Mouse (Mus musculus): ENCODE measurements around the gene Tshz2. TPM values are rescaled to one million over a fixed set of nuclear protein-coding genes. Genes with fewer than 3 reads are reported as not detected.

The Tshz2 gene
- total RNA-seq, 2 experiments from 2014 or later, result 10.3 to 14.8 TPM

DNA sequence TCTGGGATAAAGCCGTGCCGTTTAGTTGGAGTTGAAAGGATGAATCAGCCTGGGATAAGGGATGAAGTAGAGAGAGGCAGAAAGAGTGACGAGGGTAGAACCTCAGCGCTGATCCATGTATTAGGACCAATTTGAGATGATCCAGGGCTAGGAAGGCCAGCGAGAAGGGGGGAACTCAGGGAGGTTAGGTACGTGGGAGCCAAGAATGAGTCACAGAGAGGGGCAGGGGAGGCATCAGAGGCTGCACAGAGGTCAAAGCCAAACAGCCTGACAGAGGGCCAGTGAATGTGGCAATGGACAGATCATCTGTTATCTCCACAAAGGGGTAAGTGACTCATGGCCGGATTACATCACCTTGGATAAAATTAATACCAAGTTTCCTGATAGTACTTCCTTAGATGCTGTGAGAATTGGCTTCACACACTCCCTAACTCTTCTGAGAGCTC lies 97.8 kb downstream of the Tshz2 start:
- TF ChIP-seq CTCF (IDR thresholded peaks at IDR 0.05), result no peak
- peak overlapping the region; percentile 73 for H3K27ac ChIP-seq
- intact Hi-C loops (cut with DNase I), result no loop called here
- H3K4me3 ChIP-seq, result no peak overlapping the region
- peak; percentile 73 for DNase-seq

DNA sequence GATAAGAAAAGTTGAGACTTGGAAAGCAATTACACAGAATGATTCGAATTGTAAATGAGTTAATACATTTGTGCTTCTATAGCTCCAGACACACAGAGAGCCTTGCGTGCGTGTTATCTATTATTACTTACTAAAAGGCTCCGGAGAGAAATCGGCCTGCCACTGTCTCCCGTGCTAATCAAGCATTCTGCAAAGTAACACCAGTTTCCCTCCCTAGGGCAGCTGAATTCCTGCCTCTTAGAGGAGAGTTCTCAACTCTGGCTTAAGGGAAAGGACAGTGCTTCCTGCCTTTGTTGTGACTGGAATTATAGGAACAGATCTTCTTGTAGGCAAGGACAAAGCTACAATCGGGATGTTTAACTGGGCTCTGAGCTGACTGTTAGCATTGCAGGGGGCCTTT lies 101.2 kb downstream of the Tshz2 start:
- intact Hi-C loops (cut with DNase I), result no loop called here
- peak overlapping the region; percentile 82 for H3K27ac ChIP-seq
- no peak for TF ChIP-seq CTCF (IDR thresholded peaks at IDR 0.05)
- DNase-seq, result no peak
- peak overlapping the region; percentile 44 for H3K4me3 ChIP-seq

DNA sequence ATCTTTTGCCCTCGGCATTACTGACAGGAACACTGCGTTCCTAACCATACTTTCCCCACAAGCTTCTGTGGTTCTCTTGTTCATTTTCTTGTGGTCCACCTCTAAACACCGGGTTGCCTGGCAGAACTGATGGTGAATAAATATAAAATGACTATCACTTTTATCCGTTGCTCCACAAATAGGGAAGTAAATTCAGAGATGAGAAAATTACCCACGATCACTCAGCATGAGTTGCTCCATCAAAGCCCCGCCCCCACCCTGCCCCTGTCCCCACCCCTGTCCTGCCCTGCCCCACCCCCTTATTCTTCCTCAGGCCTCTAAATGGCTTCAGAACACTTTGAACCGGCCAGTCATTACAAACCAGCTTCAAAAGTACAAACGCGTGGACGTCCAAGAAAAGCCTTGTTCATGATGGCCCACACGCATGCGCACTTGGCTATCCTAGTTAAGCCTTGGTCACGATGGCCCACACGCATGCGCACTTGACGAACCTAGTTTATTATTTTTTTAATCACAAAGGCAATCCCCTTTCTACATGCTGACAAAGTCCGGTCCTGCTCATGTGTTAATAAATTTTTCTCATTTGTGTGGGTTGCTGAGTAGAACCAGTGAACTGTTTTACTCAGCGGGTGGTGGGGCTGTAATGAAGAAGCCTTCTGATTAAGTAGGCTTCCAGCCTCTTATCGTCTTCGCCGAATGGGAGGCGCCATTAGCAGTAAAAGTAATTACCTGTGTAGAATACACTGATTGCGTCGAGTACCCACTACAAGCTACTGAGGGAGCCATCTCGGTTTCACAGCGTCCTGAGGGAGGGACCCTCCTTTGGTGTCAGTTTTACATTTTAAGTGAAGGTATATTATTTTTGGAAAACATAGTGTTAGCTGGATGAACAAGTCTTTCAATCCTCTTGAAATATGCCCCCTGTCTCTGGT lies 102.9 kb downstream of the Tshz2 start:
- no peak for TF ChIP-seq CTCF (IDR thresholded peaks at IDR 0.05)
- Histone ChIP-seq H3K27ac (peak overlapping the region; percentile 82), H3K4me3 (no peak overlapping the region)
- intact Hi-C loops (cut with DNase I), result no loop called here
- DNase-seq, result no peak

DNA sequence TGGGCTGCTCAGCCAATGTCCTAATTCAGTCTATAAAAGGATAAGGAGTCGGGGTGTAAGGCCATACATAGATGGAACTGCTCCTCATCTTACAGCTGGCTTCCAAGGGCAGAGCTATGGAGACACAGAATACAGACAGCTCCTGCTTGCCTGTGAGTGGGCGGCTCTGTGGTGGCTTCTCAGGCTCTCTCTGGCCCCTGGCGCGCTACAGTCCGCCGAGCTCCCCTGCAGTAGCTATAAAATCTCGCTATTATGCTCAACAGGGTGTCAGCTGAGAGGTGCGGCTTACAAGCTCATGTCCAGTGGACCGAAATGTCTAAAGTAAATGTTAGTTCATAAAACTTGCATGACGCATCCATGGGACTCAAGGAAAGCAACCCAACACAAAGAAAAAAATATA lies 108.2 kb downstream of the Tshz2 start:
- Histone ChIP-seq H3K27ac (no peak overlapping the region), H3K4me3 (no peak overlapping the region)
- no peak for TF ChIP-seq CTCF (IDR thresholded peaks at IDR 0.05)
- no peak for DNase-seq
- intact Hi-C loops (cut with DNase I), result no loop called here

DNA sequence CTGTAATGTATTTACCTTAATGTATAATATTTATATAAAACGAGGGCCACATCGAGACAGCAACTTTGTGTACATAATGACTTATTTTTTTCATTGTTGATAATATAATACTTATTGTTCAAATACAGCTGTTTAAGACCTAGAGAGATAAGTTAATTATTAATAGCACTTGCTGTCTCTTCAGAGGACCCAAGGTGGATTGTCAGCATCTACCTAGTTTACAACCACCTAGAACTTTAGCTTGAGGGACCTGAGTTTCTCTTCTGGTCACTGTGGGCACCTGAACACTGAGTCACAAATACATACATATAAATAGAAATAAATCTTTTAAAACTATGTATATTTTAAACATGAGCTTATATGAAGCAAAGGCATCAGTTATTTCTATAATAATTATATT lies 110.0 kb downstream of the Tshz2 start:
- H3K4me3 ChIP-seq, result no peak overlapping the region
- intact Hi-C loops (cut with DNase I), result no loop called here
- no peak for DNase-seq
- no peak overlapping the region for H3K27ac ChIP-seq
- no peak for TF ChIP-seq CTCF (IDR thresholded peaks at IDR 0.05)

DNA sequence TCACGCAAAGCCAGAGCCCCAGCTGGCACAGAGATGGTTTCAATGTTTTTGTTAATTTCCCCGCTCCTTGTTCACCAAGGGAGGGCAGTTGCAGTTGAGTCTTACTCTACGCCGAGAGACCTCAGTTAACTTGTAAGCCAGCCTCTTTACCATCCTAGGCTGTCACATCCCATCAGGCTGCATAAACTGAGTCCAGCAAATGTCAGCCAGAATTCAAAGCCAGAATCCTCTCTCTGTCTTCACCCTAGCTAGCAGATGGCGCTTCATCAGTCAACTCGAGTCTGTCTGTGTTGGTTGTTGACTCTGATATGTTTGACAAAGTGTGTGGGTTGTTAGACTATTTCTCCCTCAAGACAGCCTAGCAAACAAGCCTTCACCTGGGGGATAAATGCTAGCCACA lies 110.5 kb downstream of the Tshz2 start:
- Histone ChIP-seq H3K27ac (no peak overlapping the region), H3K4me3 (no peak overlapping the region)
- intact Hi-C loops (cut with DNase I), result no loop called here
- TF ChIP-seq CTCF (IDR thresholded peaks at IDR 0.05), result no peak
- DNase-seq, result no peak

DNA sequence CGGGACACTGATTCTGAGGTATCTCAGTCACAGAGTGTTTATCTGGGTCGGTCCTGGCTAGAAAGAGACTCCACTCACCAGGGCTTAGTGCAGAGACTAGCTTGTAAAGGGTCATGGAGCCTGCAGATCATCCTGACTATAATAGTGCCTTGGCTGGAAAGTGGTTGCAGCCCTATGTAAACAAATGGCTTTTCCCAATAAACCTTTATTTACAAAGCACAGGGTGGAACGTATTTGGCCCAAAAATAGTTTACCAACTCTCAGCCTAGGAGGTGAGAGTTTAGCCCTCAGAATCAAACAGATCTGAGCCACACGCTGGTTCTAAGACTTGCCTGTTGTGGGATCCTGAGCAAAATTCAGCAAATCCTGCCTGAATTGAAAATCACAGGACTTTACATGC lies 111.1 kb downstream of the Tshz2 start:
- DNase-seq, result no peak
- Histone ChIP-seq H3K4me3 (no peak overlapping the region), H3K27ac (no peak overlapping the region)
- intact Hi-C loops (cut with DNase I), result no loop called here
- TF ChIP-seq CTCF (IDR thresholded peaks at IDR 0.05), result no peak

DNA sequence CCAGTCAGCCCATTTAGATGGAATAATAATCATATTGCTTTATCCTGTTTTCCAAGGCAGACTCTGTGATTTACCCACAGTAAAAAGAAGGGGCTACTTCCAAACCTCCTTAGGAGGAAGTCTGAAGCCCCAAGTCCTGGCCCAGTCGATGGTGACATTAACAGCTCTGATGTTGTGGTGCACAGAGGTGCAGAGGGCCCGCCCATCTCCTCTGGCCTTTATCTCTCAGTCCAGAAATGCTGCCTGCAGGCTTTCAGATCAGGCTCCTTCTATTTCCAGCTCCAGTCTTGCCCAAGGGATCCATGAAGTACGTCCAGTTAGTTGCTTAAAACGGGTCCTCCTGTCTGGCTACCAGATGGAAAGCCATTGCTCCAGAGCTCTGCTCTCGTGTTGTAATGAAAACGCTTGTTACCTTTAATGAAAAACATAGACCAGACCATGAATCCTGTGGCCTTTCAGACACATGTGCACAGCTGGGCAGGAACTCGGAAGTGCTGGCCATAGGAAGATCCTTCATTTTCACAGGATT lies 114.4 kb downstream of the Tshz2 start:
- Histone ChIP-seq H3K27ac (peak overlapping the region; percentile 58), H3K4me3 (no peak overlapping the region)
- TF ChIP-seq CTCF (IDR thresholded peaks at IDR 0.05), result no peak
- peak; percentile 34 for DNase-seq
- intact Hi-C loops (cut with DNase I), result no loop called here

DNA sequence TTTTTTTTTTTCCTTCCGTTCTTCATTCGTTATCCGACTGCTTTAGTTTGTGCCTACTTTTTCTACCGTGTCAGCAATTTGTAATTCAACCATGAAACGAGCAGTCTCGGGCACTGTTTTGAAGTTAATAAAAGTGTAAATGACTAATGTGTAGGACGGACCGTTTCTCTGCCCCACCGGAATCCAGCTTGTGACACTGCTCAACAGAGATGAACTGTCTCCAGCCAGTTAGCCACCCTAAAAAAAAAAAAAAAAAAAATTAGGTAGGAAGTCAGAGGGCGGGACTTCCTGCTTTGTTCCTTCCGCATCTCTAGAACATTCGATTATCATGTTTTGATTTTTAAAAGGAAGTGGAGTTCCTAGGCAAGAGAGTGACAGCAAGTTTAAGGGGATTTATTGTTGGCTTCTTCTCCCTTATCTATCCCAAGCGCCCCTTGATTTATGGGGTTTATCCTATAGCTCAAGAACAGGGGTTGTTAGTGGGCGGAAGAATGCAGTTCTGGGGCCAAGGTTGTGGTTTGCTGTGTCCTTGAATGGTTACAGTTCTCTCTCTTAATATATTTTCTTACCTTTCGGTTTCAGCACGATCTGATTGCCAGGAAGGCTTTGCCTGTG lies 116.6 kb downstream of the Tshz2 start:
- no peak for DNase-seq
- Histone ChIP-seq H3K27ac (peak overlapping the region; percentile 85), H3K4me3 (no peak overlapping the region)
- intact Hi-C loops (cut with DNase I), result no loop called here
- TF ChIP-seq CTCF (IDR thresholded peaks at IDR 0.05), result no peak

DNA sequence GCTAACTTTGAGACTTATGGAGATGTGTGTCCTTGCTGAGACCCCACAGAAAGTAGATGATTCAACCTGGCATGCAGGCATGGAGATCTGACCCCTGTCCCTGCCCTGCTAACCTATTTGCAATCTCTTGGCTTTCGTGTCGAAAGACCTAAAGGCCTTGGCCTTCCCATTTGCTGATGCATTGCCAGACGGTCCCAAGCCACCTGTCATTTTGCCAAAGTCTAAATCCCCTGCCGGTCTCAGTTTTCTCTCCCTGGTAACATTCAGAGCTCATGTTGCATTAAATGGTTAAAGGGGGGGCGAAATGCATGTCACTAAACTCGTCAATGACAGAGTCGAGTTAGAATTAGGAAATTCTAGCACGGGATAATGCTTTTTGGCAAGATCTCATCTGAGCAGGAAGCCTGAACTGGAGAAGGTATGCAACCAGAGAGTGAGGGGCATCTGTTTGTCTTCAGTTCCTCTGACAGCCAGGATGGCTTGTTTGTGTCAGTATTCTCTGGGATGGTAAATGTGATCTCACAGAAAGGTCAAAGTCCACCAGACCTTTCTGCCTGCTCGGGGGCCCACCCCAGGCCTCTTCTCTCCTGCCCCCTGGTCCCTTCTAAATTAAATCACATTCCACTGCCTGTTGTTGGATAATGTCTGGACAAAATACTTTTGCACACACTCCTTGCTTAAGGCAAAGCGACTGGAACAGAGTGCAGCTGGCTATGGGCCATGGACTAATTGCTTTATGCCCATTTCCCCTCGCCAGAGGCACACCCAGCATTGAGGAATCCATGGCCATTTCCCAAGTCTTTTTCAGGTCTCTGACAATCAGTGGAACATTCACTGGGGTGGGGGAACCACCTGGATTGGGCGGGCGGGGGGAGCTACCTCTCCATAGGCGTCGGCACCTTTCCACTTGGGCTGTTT lies 118.0 kb downstream of the Tshz2 start:
- intact Hi-C loops (cut with DNase I), result loop anchor here (1.0 to 2.0 kb wide), 2 partner anchors 22 to 28 kb away; no protein-coding TSS in a partner anchor
- Histone ChIP-seq H3K4me3 (no peak overlapping the region), H3K27ac (peak overlapping the region; percentile 85)
- DNase-seq, result peak; percentile 73
- TF ChIP-seq CTCF (IDR thresholded peaks at IDR 0.05), result no peak

DNA sequence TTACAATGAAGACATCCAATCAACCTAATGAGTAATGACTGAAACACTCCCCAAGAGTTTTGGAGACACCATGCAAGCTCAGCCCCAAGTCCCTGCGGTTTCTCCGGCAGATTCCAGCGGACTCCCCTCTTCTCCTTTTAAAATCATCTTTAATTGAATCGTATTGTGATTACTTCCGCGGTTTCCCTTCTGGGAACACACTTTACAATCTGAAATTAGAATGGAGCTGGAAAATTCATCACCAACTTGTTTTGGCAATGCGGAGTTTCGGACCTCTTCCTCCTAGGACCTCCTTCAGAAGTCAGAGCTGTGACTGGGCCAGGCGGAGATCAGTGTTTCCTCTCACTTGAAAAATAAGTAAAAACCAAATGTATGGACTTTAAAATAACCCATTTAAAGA lies 119.3 kb downstream of the Tshz2 start:
- no peak for TF ChIP-seq CTCF (IDR thresholded peaks at IDR 0.05)
- H3K4me3 ChIP-seq, result peak overlapping the region; percentile 32
- H3K27ac ChIP-seq, result peak overlapping the region; percentile 85
- intact Hi-C loops (cut with DNase I), result no loop called here
- no peak for DNase-seq

DNA sequence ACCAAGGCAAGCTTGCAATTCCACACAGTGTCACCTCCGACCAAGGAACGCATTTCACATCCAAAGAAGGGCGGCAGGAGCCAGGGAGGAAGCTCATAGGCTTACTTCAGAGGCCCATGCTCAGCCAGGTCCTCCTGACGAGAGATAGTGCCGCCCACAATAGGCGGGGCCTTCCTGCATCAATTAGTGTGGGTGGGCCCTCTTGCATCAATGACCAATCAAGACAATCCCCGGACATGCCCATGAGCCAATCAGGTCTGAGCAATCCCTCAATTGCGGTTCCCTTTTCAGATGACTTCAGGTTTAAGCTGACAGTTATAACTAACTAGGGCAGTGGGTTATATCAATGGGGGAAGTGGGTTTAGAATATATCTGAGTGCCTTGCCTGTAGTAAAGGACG lies 120.6 kb downstream of the Tshz2 start:
- Histone ChIP-seq H3K27ac (peak overlapping the region; percentile 85), H3K4me3 (no peak overlapping the region)
- no peak for DNase-seq
- no peak for TF ChIP-seq CTCF (IDR thresholded peaks at IDR 0.05)
- intact Hi-C loops (cut with DNase I), result no loop called here
